Mouse (Mus musculus) lung, adult 2 months (tissue): ENCODE data around the gene Hhat.

ENCODE experiments used
- CTCF ChIP-seq: fragments of 200-500 bp; IDR thresholded peaks from 2 replicates; pipeline ENCODE4 v1.5.1; 2011; ENCODE audit warnings: mild to moderate bottlenecking, low read length, control low read depth; ENCODE audit not compliant: insufficient read depth
- POLR2A ChIP-seq: fragments of 200-500 bp; IDR thresholded peaks from 2 replicates; pipeline ENCODE4 v1.6.1; 2011; ENCODE audit warnings: low read depth, mild to moderate bottlenecking, control low read depth, low read length, borderline replicate concordance; ENCODE audit errors: extremely low read depth

DNA sequence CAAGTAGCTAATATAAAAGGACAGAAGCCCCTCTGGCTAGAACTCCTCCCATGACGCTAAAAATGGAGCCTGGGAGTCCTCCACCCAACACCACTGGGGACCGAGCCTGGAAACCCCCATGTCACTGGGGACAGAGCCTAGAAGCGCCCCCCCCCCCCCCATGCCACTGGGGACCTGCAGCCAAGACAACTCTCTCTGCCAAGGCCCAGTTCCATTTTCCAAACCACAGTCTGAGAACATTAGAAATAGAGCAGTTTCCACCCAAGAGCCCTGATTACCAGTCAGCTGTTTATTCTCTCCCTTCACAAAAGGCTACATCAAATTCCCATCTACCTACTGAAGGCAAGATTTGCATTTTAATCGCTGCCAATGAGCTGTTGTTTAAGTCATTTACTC is 21.0 kb downstream of the Hhat start:
- TF ChIP-seq CTCF, result no peak
- no peak for TF ChIP-seq POLR2A
